Mouse (Mus musculus): ENCODE measurements around the gene 9530068E07Rik. TPM values are rescaled to one million over a fixed set of nuclear protein-coding genes. Genes with fewer than 3 reads are reported as not detected.

Gene 9530068E07Rik
- total and polyA plus RNA-seq, 3 experiments, result 75.7 to 85.9 TPM; not detected in 1

GRCm38 (mm10) chr11:52348724-52349123 is 47.5 kb upstream of the 9530068E07Rik start:
- peak; percentile 88 for DNase-seq (ENCODE audit: low read depth, low spot score)
- no peaks in the 10 kb centered on the region for H3K9me3 ChIP-seq (replicated peaks; ENCODE audit: insufficient read depth, low read length)
- no peak overlapping the region for H3K4me3 ChIP-seq (ENCODE audit: control insufficient read depth in 1 of 2, insufficient read depth in 1 of 2, low read depth in 2 of 2, low read length in 2 of 2)

GRCm38 (mm10) chr11:52350924-52351323 is 45.3 kb upstream of the 9530068E07Rik start:
- H3K4me1 ChIP-seq (ENCODE audit: control insufficient read depth in 1 of 2, insufficient read depth in 2 of 2, low read length in 2 of 2), result peaks cover 2 to 17% of the 10 kb centered on the region in 2 experiments
- peaks cover 0 to 2% of the 10 kb centered on the region in 2 experiments; a peak in 2 of 4 replicates for H3K36me3 ChIP-seq (ENCODE audit: control insufficient read depth in 1 of 2, insufficient read depth in 2 of 2, low read length in 2 of 2)
- no peaks in the 10 kb centered on the region for H3K27me3 ChIP-seq (ENCODE audit: control insufficient read depth in 1 of 2, insufficient read depth in 2 of 2, low read length in 2 of 2)
- H3K9me3 ChIP-seq (replicated peaks; ENCODE audit: insufficient read depth, low read length), result no peaks in the 10 kb centered on the region
- DNase-seq (ENCODE audit: low read depth, low spot score), result peak; percentile 92
- H3K79me2 ChIP-seq (ENCODE audit: control insufficient read depth, insufficient read depth, low read length, poor library complexity), result no peaks in the 10 kb centered on the region
- 0 out of 4 replicates have a peak overlapping the region, but pooled peaks of 1 of the 2 experiments have one; percentile 25 for H3K4me3 ChIP-seq (ENCODE audit: control insufficient read depth in 1 of 2, insufficient read depth in 1 of 2, low read depth in 2 of 2, low read length in 2 of 2)
- H3K9ac ChIP-seq (ENCODE audit: control insufficient read depth, low read depth, low read length, poor library complexity, severe bottlenecking), result peak overlapping the region; percentile 12; the same call in 1 of the 2 replicates
- no peak overlapping the region for H3K27ac ChIP-seq (ENCODE audit: control insufficient read depth, low read depth, low read length)
- TF ChIP-seq MYC (IDR thresholded peaks at IDR 0.05; ENCODE audit: low read depth, low read length), result no peak
- TF ChIP-seq CTCF (IDR thresholded peaks at IDR 0.05 in 2 of 3, conservative IDR thresholded peaks at IDR 0.05 in 1 of 3; ENCODE audit: control insufficient read depth in 1 of 3, insufficient read depth in 1 of 3, low read depth in 2 of 3, low read length in 3 of 3, poor library complexity in 1 of 3, severe bottlenecking in 1 of 3), result peak; percentile 15 to 63 (median 55); a peak in 4 of 6 replicates
- 0 out of 2 replicates have a peak, but pooled peaks have one; percentile 7 for TF ChIP-seq MAZ (IDR thresholded peaks at IDR 0.05; ENCODE audit: low read depth, low read length)
- 0 out of 2 replicates have a peak, but pooled peaks have one; percentile 11 for TF ChIP-seq GATA1 (IDR thresholded peaks at IDR 0.05; ENCODE audit: low read depth, low read length)
- TF ChIP-seq ZMIZ1 (IDR thresholded peaks at IDR 0.05; ENCODE audit: low read depth, low read length), result no peak
- no peak for TF ChIP-seq ZC3H11A (IDR thresholded peaks at IDR 0.05; ENCODE audit: low read depth, low read length)
- TF ChIP-seq TCF12 (IDR thresholded peaks at IDR 0.05; ENCODE audit: low read depth, low read length), result no peak
- no peak for TF ChIP-seq JUND (IDR thresholded peaks at IDR 0.05; ENCODE audit: low read depth, low read length)
- TF ChIP-seq ELF1 (IDR thresholded peaks at IDR 0.05; ENCODE audit: low read depth, low read length), result no peak
- peak; percentile 37 for TF ChIP-seq RAD21 (IDR thresholded peaks at IDR 0.05; ENCODE audit: low read depth, low read length)
- no peak for TF ChIP-seq MAX (IDR thresholded peaks at IDR 0.05; ENCODE audit: low read length)
- no peak for TF ChIP-seq MXI1 (IDR thresholded peaks at IDR 0.05; ENCODE audit: low read depth, low read length)
- no peak for TF ChIP-seq MEF2A (IDR thresholded peaks at IDR 0.05; ENCODE audit: extremely low read depth, insufficient replicate concordance, low read depth, low read length, poor library complexity, severe bottlenecking)
- no peak for TF ChIP-seq RCOR1 (IDR thresholded peaks at IDR 0.05; ENCODE audit: low read depth, low read length)
- TF ChIP-seq UBTF (IDR thresholded peaks at IDR 0.05; ENCODE audit: borderline replicate concordance, insufficient read depth, low read depth, low read length), result no peak

More at GRCm38 (mm10) chr11:52348724-52349123, 47.5 kb upstream of the 9530068E07Rik start:
- Histone ChIP-seq H3K36me3 (ENCODE audit: control insufficient read depth in 1 of 2, insufficient read depth in 2 of 2, low read length in 2 of 2) (peaks cover 0 to 9% of the 10 kb centered on the region in 2 experiments; a peak in 2 of 4 replicates), H3K9ac (ENCODE audit: control insufficient read depth, low read depth, low read length, poor library complexity, severe bottlenecking) (no peak overlapping the region), H3K79me2 (ENCODE audit: control insufficient read depth, insufficient read depth, low read length, poor library complexity) (no peaks in the 10 kb centered on the region), H3K4me1 (ENCODE audit: control insufficient read depth in 1 of 2, insufficient read depth in 2 of 2, low read length in 2 of 2) (peaks cover 4 to 26% of the 10 kb centered on the region in 2 experiments), H3K27ac (ENCODE audit: control insufficient read depth, low read depth, low read length) (no peak overlapping the region), H3K27me3 (ENCODE audit: control insufficient read depth in 1 of 2, insufficient read depth in 2 of 2, low read length in 2 of 2) (no peaks in the 10 kb centered on the region)
- TF ChIP-seq MAX (IDR thresholded peaks at IDR 0.05; ENCODE audit: low read length) (no peak), POLR2AphosphoS5 (IDR thresholded peaks at IDR 0.05; ENCODE audit: borderline replicate concordance, low read depth, low read length) (no peak), CTCF (IDR thresholded peaks at IDR 0.05 in 2 of 3, conservative IDR thresholded peaks at IDR 0.05 in 1 of 3; ENCODE audit: control insufficient read depth in 1 of 3, insufficient read depth in 1 of 3, low read depth in 2 of 3, low read length in 3 of 3, poor library complexity in 1 of 3, severe bottlenecking in 1 of 3) (peak; percentile 62 to 75 (median 71)), POLR2A (IDR thresholded peaks at IDR 0.05; ENCODE audit: control insufficient read depth in 1 of 2, insufficient read depth in 1 of 2, low read depth in 1 of 2, low read length in 2 of 2, poor library complexity in 1 of 2) (no peak), RCOR1 (IDR thresholded peaks at IDR 0.05; ENCODE audit: low read depth, low read length) (no peak), BHLHE40 (IDR thresholded peaks at IDR 0.05; ENCODE audit: borderline replicate concordance, low read depth, low read length) (no peak), NELFE (IDR thresholded peaks at IDR 0.05; ENCODE audit: low read depth, low read length) (no peak), MYC (IDR thresholded peaks at IDR 0.05; ENCODE audit: low read depth, low read length) (peak; percentile 61; the same call in 1 of the 2 replicates), RAD21 (IDR thresholded peaks at IDR 0.05; ENCODE audit: low read depth, low read length) (peak; percentile 42)

All from MEL (cell line).